Mouse (Mus musculus) T-helper 1 cell (primary cell): Measurements from ENCODE around the gene Gm7358.
"Not testable (repeated sequence)": the region's sequence is repeated elsewhere in the genome, so short reads cannot be mapped to it uniquely, and the experiment has no call there.

Experiments used
- in situ Hi-C: fragments of 300-600 bp; cut with MboI, MseI; formaldehyde crosslinking; loops from one replicate; pipeline ENCODE4 v1.15.1; 2025; ENCODE audit warnings: high pct_unique_total_duplicates

Gene Gm7358

GRCm38 (mm10) chr17:14059431-14059830 is at the start of gene Gm7358:
TSS of gene Gm7358 (minus strand) at chr17:14059531.
- in situ Hi-C loops: not testable (repeated sequence)

GRCm38 (mm10) chr17:14103018-14103417 is 43.7 kb upstream of the Gm7358 start:
- in situ Hi-C loops: not testable (repeated sequence)

- in situ Hi-C loops: not testable (repeated sequence)
Measured at GRCm38 (mm10) chr17:14101446-14101980, 42.2 kb upstream of the Gm7358 start.

GRCm38 (mm10) chr17:14099886-14100285 is 40.6 kb upstream of the Gm7358 start:
- in situ Hi-C loops: not testable (repeated sequence)

GRCm38 (mm10) chr17:14094165-14094564 is 34.8 kb upstream of the Gm7358 start:
- in situ Hi-C loops: not testable (repeated sequence)

GRCm38 (mm10) chr17:14086629-14087028 is 27.3 kb upstream of the Gm7358 start:
- in situ Hi-C loops: not testable (repeated sequence)

- in situ Hi-C loops: not testable (repeated sequence)
Measured at GRCm38 (mm10) chr17:14041880-14042279, 17.5 kb downstream of the Gm7358 start.

GRCm38 (mm10) chr17:14037012-14037411 is 22.3 kb downstream of the Gm7358 start:
- in situ Hi-C loops: not testable (repeated sequence)

- in situ Hi-C loops: not testable (repeated sequence)
Measured at GRCm38 (mm10) chr17:14036113-14036512, 23.2 kb downstream of the Gm7358 start.
